Mouse (Mus musculus) left cerebral cortex, adult 2 months (tissue): ENCODE measurements around the gene Atp2a2. TPM values are rescaled to one million over a fixed set of nuclear protein-coding genes. Genes with fewer than 3 reads are reported as not detected.

Experiments
- DNase-seq, 2 experiments: peaks; one replicate each; pipeline ENCODE4 v3.0.0; 2021 to 2022; ENCODE audit warnings: low spot score in 2 of 2, mixed read lengths in 1 of 2; ENCODE audit errors: extremely low spot score in 1 of 2
- H3K27ac ChIP-seq: fragments of 200-600 bp; 2 replicates; pipeline ENCODE4 v1.8.1; 2022
- H3K4me3 ChIP-seq: fragments of 200-600 bp; 2 replicates; pipeline ENCODE4 v1.8.1; 2022
- CTCF ChIP-seq: fragments of 200-600 bp; IDR thresholded peaks from 2 replicates; pipeline ENCODE4 v1.8.1; 2022; ENCODE audit warnings: antibody characterized with exemption, mild to moderate bottlenecking, moderate library complexity
- intact Hi-C: fragments of 180-260 bp; cut with DNase I; formaldehyde crosslinking; loops from one replicate; pipeline ENCODE4 v1.15.1; 2025
- total RNA-seq, 2 experiments: library from RNA; stranded (reverse); gene quantifications; 2 replicates each; pipeline ENCODE4 v1.2.3; 2021

The Atp2a2 gene
- total RNA-seq, 2 experiments from 2014 or later: 670 to 735 TPM

- no peak overlapping the region for H3K27ac ChIP-seq
These were observed 16.2 kb upstream of the Atp2a2 start for GRCm38 (mm10) chr5:122518247-122518646.

GRCm38 (mm10) chr5:122516901-122517300 lies 14.9 kb upstream of the Atp2a2 start:
- Histone ChIP-seq H3K27ac (no peak overlapping the region), H3K4me3 (no peak overlapping the region)
- DNase-seq: no peak
- no peak for TF ChIP-seq CTCF
- intact Hi-C loops: no loop called here

More at GRCm38 (mm10) chr5:122518247-122518646, 16.2 kb upstream of the Atp2a2 start:
- intact Hi-C loops: no loop called here
- TF ChIP-seq CTCF: no peak
- DNase-seq: no peak
- no peak overlapping the region for H3K4me3 ChIP-seq

- no peak for TF ChIP-seq CTCF
- intact Hi-C loops: no loop called here
- no peak for DNase-seq
- H3K27ac ChIP-seq: no peak overlapping the region
- H3K4me3 ChIP-seq: no peak overlapping the region
These were observed 14.2 kb upstream of the Atp2a2 start for GRCm38 (mm10) chr5:122516029-122516730.

- intact Hi-C loops: no loop called here
- no peak overlapping the region for H3K27ac ChIP-seq
- no peak for TF ChIP-seq CTCF
- DNase-seq: no peak
- no peak overlapping the region for H3K4me3 ChIP-seq
These were observed 12.1 kb upstream of the Atp2a2 start for GRCm38 (mm10) chr5:122514127-122514521.

GRCm38 (mm10) chr5:122513421-122514126 lies 11.5 kb upstream of the Atp2a2 start:
- no peak for TF ChIP-seq CTCF
- Histone ChIP-seq H3K27ac (no peak overlapping the region), H3K4me3 (no peak overlapping the region)
- DNase-seq: no peak
- intact Hi-C loops: no loop called here

GRCm38 (mm10) chr5:122512011-122512410 lies 10.0 kb upstream of the Atp2a2 start:
- intact Hi-C loops: no loop called here
- Histone ChIP-seq H3K4me3 (no peak overlapping the region), H3K27ac (no peak overlapping the region)
- DNase-seq: no peak
- no peak for TF ChIP-seq CTCF

GRCm38 (mm10) chr5:122511405-122511804 lies 9.4 kb upstream of the Atp2a2 start:
- H3K27ac ChIP-seq: no peak overlapping the region

GRCm38 (mm10) chr5:122510651-122511157 lies 8.7 kb upstream of the Atp2a2 start:
- TF ChIP-seq CTCF: no peak
- H3K4me3 ChIP-seq: no peak overlapping the region
- H3K27ac ChIP-seq: no peak overlapping the region
- DNase-seq: no peak
- intact Hi-C loops: no loop called here

More at GRCm38 (mm10) chr5:122511405-122511804, 9.4 kb upstream of the Atp2a2 start:
- intact Hi-C loops: no loop called here
- DNase-seq: no peak
- H3K4me3 ChIP-seq: no peak overlapping the region
- no peak for TF ChIP-seq CTCF

- no peak for DNase-seq
- TF ChIP-seq CTCF: no peak
- Histone ChIP-seq H3K27ac (no peak overlapping the region), H3K4me3 (no peak overlapping the region)
- intact Hi-C loops: no loop called here
These were observed 7.6 kb upstream of the Atp2a2 start for GRCm38 (mm10) chr5:122509608-122510007.

- DNase-seq: no peak
- H3K27ac ChIP-seq: no peak overlapping the region
- intact Hi-C loops: no loop called here
- TF ChIP-seq CTCF: no peak
- no peak overlapping the region for H3K4me3 ChIP-seq
These were observed 6.9 kb upstream of the Atp2a2 start for GRCm38 (mm10) chr5:122508861-122509306.

- H3K27ac ChIP-seq: no peak overlapping the region
- DNase-seq: no peak
- no peak for TF ChIP-seq CTCF
- intact Hi-C loops: no loop called here
- H3K4me3 ChIP-seq: no peak overlapping the region
These were observed 5.4 kb upstream of the Atp2a2 start for GRCm38 (mm10) chr5:122507396-122507795.

- peak; percentile 41 for TF ChIP-seq CTCF
- Histone ChIP-seq H3K4me3 (no peak overlapping the region), H3K27ac (no peak overlapping the region)
- no peak for DNase-seq
- intact Hi-C loops: no loop called here
These were observed 4.4 kb upstream of the Atp2a2 start for GRCm38 (mm10) chr5:122506462-122506861.

GRCm38 (mm10) chr5:122505554-122505953 lies 3.5 kb upstream of the Atp2a2 start:
- no peak overlapping the region for H3K4me3 ChIP-seq
- DNase-seq: no peak
- H3K27ac ChIP-seq: no peak overlapping the region
- intact Hi-C loops: no loop called here
- TF ChIP-seq CTCF: no peak
